Mouse (Mus musculus): Measurements from ENCODE around the gene Prss54.

The Prss54 gene

DNA sequence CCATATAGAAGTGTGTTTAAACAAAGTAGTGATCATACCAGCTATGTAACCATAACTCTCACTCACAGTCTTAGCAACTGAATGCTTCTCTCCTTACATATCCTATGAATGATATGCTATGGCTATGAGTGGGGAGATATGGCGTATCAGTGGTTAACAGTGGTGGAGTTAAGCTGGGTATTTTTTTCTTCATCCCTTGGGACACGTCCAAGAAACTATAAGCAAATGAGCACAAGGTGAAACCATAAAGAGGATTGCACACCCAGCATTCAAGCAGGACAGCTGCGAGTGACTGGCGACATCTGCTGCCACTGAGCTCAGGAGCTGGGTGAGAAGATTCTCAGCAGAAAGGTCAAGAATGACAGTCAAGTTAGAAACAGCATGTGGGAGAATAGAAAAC lies 9.9 kb downstream of the Prss54 start:
- in situ Hi-C loops (cut with MboI; ENCODE audit: unreplicated experiment in 2 of 2), result no loop called here

DNA sequence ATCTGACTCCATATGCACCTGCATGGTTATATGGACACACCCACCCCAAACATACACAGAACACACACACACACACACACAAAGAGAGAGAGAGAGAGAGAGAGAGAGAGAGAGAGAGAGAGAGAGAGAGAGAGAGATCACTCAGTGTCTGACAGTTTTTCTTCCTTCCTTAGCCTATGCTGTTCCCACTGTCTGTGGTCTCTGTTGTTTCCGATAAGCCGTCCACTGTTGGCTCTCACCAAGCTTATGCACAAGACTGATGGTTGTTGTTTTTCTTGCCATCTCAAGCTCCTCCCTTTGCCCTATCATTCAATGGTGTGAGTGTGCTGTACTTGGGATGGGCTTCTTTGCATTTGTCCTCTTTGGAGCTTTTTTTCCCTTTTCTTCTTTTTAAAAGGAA lies 20.2 kb downstream of the Prss54 start:
- in situ Hi-C loops (cut with MboI; ENCODE audit: unreplicated experiment in 2 of 2), result no loop called here

- in situ Hi-C loops (cut with MboI; ENCODE audit: unreplicated experiment in 2 of 2), result no loop called here
These were observed 24.6 kb downstream of the Prss54 start for GRCm38 (mm10) chr8:95551577-95551976.

GRCm38 (mm10) chr8:95549871-95550829 lies 26.0 kb downstream of the Prss54 start:
- in situ Hi-C loops (cut with MboI; ENCODE audit: unreplicated experiment in 2 of 2), result no loop called here

DNA sequence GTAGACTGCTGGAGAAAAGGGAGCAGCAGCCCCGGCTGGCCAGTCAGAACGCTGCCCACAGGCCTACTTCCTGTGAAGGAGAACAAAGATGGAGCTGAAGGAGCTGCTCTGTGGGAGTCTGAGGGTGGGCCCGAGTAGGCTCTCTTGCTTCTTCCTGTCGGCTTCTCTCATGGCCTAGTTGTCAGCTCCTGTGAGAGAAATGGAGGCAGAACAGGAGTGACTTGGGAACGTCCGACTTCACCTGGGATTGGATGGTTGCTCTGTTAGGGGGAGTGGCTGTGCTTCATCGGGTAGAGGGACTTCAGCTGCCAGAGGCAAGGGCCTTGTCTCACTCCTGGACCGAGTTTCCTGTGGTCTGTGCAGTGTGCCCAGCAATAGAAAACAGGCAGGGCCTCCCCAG lies 28.2 kb downstream of the Prss54 start:
- in situ Hi-C loops (cut with MboI; ENCODE audit: unreplicated experiment in 2 of 2), result no loop called here

DNA sequence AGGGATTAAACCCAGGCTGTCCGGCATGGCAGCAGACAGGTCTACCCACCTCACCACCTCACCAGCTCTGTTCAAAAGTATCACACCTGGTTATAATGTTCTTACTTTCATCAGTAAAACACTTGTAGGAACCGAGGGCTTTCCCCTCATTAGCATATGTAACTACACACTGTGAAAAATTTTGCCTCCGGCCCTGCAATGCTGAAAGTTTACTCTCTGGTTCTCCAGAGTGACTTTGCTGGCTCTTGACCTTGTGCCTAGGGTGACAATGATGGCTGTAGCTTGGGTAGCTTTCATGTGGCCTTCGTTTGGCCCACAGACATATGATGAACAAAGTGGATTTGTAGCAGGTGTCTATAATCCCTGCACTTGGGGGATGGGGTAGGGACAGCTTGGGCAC lies 29.2 kb downstream of the Prss54 start:
- in situ Hi-C loops (cut with MboI; ENCODE audit: unreplicated experiment in 2 of 2), result no loop called here

- in situ Hi-C loops (cut with MboI; ENCODE audit: unreplicated experiment in 2 of 2), result no loop called here
These were observed 30.3 kb downstream of the Prss54 start for GRCm38 (mm10) chr8:95545815-95546214.

DNA sequence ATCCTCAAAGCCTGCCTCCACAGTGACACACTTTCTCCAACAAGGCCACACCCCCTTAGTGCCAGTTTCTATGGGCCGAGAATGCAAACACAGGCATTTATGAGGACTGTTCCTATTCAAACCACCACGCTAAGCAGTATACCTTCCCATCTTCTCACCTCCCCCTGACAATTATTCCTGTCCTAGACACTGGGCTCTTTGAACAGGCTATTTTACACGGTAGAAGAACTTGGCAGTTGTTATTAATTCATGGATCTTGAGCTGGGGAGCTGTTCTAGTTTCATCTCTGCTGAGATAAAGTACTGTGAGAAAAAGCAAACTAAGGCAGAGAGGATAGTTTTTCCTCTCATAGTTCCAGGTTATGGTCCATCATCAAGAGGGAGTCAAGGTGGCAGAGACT lies 33.1 kb downstream of the Prss54 start:
- in situ Hi-C loops (cut with MboI; ENCODE audit: unreplicated experiment in 2 of 2), result no loop called here

DNA sequence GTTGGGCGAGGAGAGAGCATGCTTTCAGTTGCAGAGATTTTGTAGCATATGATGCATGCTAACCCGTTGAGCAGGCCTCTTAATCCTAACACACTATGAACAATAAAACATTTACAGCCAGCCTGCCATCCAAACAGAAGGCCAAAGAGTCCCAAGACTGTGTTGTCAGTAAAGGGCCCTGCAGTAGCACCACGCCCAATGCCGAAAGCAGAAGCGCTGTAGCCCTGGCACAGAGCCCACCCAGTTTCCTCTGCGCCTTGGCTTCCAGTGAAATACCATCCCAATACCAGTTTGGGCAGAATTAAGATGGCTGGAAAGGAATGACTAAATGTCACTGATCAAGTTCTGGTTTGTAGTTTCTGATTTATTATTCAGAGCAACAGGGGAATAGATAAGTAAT lies 33.9 kb downstream of the Prss54 start:
- in situ Hi-C loops (cut with MboI; ENCODE audit: unreplicated experiment in 2 of 2), result no loop called here

DNA sequence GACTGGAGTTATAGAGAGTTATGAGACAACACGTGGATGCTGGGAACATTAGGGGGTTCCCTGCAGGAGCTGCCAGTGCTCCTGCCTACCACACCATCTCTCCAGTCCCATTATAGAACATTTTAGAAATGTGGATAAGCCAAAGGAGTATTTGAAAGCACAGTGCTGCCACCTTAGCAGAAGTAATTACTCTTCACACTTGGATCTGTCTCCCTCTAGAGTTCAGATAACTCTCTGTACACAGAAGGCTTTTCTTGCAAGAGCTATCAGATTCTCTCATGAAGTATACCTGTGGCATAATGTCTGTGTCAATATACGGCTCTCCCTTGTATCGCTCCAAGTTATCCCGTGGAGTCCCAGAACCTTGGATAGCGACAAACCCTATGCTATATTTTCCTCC lies 36.7 kb downstream of the Prss54 start:
- in situ Hi-C loops (cut with MboI; ENCODE audit: unreplicated experiment in 2 of 2), result no loop called here

- in situ Hi-C loops (cut with MboI; ENCODE audit: unreplicated experiment in 2 of 2), result no loop called here
These were observed 42.4 kb downstream of the Prss54 start, which contains the start of gene Ccdc113 for GRCm38 (mm10) chr8:95533584-95534387. Gene Ccdc113 (plus strand): TSS chr8:95534085.

GRCm38 (mm10) chr8:95532206-95532605 lies 43.9 kb downstream of the Prss54 start:
- in situ Hi-C loops (cut with MboI; ENCODE audit: unreplicated experiment in 2 of 2), result no loop called here

DNA sequence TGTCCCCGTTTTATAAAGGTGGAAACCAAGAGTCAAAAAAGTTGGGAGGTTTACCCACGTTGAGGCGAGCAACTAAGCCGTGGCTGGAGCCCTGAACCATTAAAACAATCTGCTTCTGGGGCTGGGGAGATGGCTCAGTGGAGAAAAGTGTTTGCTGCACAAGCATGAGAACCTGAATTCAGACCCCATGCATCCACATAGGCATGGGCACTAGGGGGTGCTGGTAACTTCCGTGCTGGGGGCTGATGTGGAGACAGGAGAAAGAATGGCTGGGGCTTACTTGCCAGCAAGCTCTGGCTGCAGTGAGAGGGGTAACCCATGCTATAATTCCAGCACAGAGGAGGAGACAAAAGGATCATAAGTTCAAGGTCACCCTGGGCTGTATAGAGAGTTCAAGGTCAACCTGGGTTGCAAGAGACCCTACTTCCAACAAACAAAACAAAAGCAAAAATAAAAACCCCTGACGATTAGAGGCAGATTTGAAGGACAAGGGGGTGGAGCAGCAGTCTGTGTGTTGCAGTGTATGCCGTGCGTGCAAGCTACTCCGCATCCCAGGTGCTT lies 47.3 kb downstream of the Prss54 start:
- in situ Hi-C loops (cut with MboI; ENCODE audit: unreplicated experiment in 2 of 2), result no loop called here

- in situ Hi-C loops (cut with MboI; ENCODE audit: unreplicated experiment in 2 of 2), result no loop called here
These were observed 47.9 kb downstream of the Prss54 start for GRCm38 (mm10) chr8:95528194-95528593.

GRCm38 (mm10) chr8:95523991-95524390 lies 52.1 kb downstream of the Prss54 start:
- in situ Hi-C loops (cut with MboI; ENCODE audit: unreplicated experiment in 2 of 2), result no loop called here

GRCm38 (mm10) chr8:95516928-95517327 lies 59.2 kb downstream of the Prss54 start:
- in situ Hi-C loops (cut with MboI; ENCODE audit: unreplicated experiment in 2 of 2), result no loop called here

DNA sequence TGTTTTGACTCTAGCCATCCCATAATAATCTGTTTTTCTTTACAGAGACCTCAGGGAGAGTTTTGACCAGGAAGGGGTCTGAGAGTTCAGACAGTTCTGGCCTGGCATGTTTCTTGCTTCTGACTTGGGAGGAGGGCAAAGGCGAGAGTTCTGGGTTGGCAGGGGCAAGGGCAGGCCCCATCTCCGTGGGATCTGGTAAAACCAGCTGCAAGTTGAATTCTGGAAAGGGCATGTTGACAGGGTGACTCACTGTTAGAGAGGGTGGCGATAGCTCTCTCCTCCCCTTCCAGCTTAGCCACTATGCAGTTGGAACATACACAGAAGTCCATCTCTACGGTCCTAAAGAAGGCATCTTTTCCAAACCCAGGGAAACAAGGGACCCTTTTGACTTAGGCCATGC lies 62.9 kb downstream of the Prss54 start:
- in situ Hi-C loops (cut with MboI; ENCODE audit: unreplicated experiment in 2 of 2), result no loop called here

DNA sequence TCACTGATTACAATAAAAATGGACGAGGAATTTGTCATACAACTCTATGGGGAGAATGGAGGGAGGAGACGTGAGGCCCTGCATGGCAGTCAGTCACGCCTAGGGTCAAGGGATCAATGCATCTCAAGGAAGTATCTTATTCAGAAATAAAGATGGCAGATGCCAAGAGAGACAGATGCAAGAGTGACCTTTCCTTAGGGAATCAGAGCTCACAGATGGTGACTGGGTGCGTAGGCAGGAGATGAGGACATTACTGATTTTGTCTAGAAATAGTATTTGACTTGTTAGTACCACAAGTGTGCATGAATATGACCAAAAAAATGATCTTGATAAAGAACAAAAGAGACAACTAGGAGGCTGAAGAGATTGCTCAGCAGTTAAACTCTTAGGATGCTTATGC lies 63.9 kb downstream of the Prss54 start:
- in situ Hi-C loops (cut with MboI; ENCODE audit: unreplicated experiment in 2 of 2), result no loop called here

Measured in v-Abl transformed pro-B cells (cell line).